Mouse (Mus musculus) G1E (cell line): ENCODE results near the gene Gnaq. TPM values are rescaled to one million over a fixed set of nuclear protein-coding genes. Genes with fewer than 3 reads are reported as not detected.

ENCODE experiments used
- ATAC-seq: 2 replicates; pipeline ENCODE4 v1.8.0; 2016; ENCODE audit warnings: mild to moderate bottlenecking; ENCODE audit not compliant: insufficient number of reproducible peaks, poor library complexity, low FRiP score, severe bottlenecking; ENCODE audit errors: extremely low read depth
- DNase-seq: peaks from one replicate; pipeline ENCODE4 v3.0.0; 2012; ENCODE audit warnings: low spot score
- H3K27me3 ChIP-seq: 2 replicates; pipeline ENCODE4 v1.6.1; 2012; ENCODE audit warnings: mild to moderate bottlenecking, low read length, inconsistent platforms; ENCODE audit not compliant: insufficient read depth
- H3K36me3 ChIP-seq: replicated peaks from 2 replicates; pipeline ENCODE3; 2012; ENCODE audit warnings: mild to moderate bottlenecking, inconsistent platforms
- H3K4me1 ChIP-seq: 2 replicates; pipeline ENCODE4 v1.6.1; 2012; ENCODE audit warnings: low read depth, low read length, inconsistent platforms, mixed read lengths; ENCODE audit not compliant: insufficient read depth
- H3K4me3 ChIP-seq: 2 replicates; pipeline ENCODE4 v1.5.1; 2012; ENCODE audit warnings: low read depth, mild to moderate bottlenecking, inconsistent platforms, low read length, moderate library complexity, mixed read lengths
- H3K9me3 ChIP-seq: replicated peaks from 2 replicates; pipeline ENCODE4 v1.6.1; 2012; ENCODE audit warnings: inconsistent platforms
- CTCF ChIP-seq: IDR thresholded peaks from 2 replicates; pipeline ENCODE4 v1.5.1; 2012; ENCODE audit warnings: low read depth, low read length, inconsistent platforms, mixed read lengths
- GATA1 ChIP-seq: IDR thresholded peaks from 2 replicates; pipeline ENCODE4 v1.6.1; 2012; ENCODE audit warnings: borderline replicate concordance, low read length, inconsistent platforms, mixed read lengths
- GATA2 ChIP-seq: IDR thresholded peaks from 2 replicates; pipeline ENCODE4 v1.6.1; 2012; ENCODE audit warnings: low read depth, low read length, inconsistent platforms, borderline replicate concordance
- POLR2AphosphoS5 ChIP-seq: IDR thresholded peaks from 2 replicates; pipeline ENCODE4 v1.6.1; 2012; ENCODE audit warnings: low read depth, low read length, inconsistent platforms; ENCODE audit not compliant: insufficient replicate concordance
- TAL1 ChIP-seq: conservative IDR thresholded peaks from 2 replicates; pipeline ENCODE4 v1.6.1; 2012; ENCODE audit warnings: low read depth, low read length, inconsistent platforms, mixed read lengths
- polyA plus RNA-seq: library from polyadenylated mRNA; stranded (reverse); fragments of >175 nt; gene quantifications from 2 replicates; pipeline ENCODE4 v1.2.3, GENCODE M21; 2012
- total RNA-seq, 2 experiments: library from RNA; stranded (forward) in 1 of 2; stranded (reverse) in 1 of 2; fragments of 200-1000 nt in 1 of 2; fragments of >200 nt in 1 of 2; fragmentation: Nextera tagmentation in 1 of 2; gene quantifications; 2 replicates each; pipeline ENCODE4 v1.2.3; 2014 to 2017

The Gnaq gene
- total and polyA plus RNA-seq, 3 experiments: 0.93 TPM; not detected in 2

- Histone ChIP-seq H3K36me3 (no peaks in the 10 kb centered on the region), H3K27me3 (no peaks in the 10 kb centered on the region), H3K4me3 (no peak overlapping the region), H3K4me1 (no peaks in the 10 kb centered on the region), H3K9me3 (no peaks in the 10 kb centered on the region)
- TF ChIP-seq CTCF (no peak), TAL1 (no peak), GATA2 (no peak), POLR2AphosphoS5 (no peak), GATA1 (no peak)
- no peak for DNase-seq
- no peak for ATAC-seq
Measured at GRCm38 (mm10) chr19:16337866-16338530, 205.4 kb downstream of the Gnaq start.

DNA sequence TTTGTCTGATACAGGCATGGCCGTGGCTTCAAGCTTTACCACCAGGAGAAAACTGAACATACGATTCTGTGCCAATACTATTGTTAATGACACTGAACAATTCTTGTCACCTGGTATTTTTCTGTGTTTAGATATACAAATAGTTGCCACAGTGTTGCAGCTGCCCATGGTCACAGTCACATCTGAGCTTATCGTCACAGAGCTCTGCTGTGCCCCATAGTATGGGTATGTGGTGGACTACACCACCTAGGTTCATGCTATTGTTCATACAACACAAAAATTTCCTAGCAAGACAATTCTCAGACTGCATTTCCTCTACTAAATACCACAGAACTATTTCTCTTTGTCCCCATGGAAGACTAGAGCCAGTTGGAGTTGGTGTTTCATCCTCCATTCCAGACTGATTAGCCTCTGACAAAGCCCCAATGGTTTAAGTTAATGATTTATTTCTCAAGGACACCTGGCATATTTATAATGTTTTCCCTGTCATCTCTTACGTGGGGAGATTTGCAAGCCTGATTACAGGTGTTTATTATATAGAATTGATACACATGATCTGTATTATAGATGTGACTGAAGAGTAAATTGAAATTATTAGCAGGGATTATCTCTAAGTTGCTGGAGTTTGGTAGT, 207.4 kb downstream of the Gnaq start:
- Histone ChIP-seq H3K27me3 (no peaks in the 10 kb centered on the region), H3K4me3 (no peak overlapping the region), H3K9me3 (no peaks in the 10 kb centered on the region), H3K36me3 (no peaks in the 10 kb centered on the region), H3K4me1 (no peaks in the 10 kb centered on the region)
- ATAC-seq (no peak), DNase-seq (no peak)
- TF ChIP-seq CTCF (no peak), GATA1 (no peak), POLR2AphosphoS5 (no peak)

DNA sequence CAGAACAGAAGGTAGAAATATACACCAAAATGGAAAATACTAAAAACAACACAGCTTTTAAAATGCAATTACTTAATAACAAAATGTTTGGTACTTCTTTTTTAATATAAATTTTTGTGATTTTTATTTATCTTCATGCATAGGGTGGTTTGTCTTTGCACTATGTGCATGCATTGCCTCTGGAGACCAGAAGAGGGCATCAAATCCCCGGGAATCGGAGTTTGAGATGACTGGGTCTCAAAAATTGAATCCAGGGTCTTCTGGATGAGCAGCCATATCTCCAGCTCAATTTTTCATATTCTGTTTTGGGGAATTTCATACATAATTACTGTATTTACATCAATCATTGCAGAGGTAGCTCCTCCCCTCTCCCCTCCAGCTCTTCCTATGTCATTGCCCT, 210.1 kb downstream of the Gnaq start:
- Histone ChIP-seq H3K4me3 (no peak overlapping the region), H3K27me3 (peaks cover 3% of the 10 kb centered on the region; the same call in 1 of the 2 replicates), H3K9me3 (no peaks in the 10 kb centered on the region), H3K36me3 (no peaks in the 10 kb centered on the region), H3K4me1 (no peaks in the 10 kb centered on the region)
- ATAC-seq: no peak
- DNase-seq: no peak
- TF ChIP-seq TAL1: no peak
- no peak for TF ChIP-seq GATA1
- TF ChIP-seq CTCF: no peak
- TF ChIP-seq POLR2AphosphoS5: no peak
- no peak for TF ChIP-seq GATA2

- TF ChIP-seq GATA1: no peak
- TF ChIP-seq GATA2: no peak
- no peak for TF ChIP-seq TAL1
- TF ChIP-seq CTCF: no peak
- TF ChIP-seq POLR2AphosphoS5: no peak
- Histone ChIP-seq H3K9me3 (no peaks in the 10 kb centered on the region), H3K4me3 (no peak overlapping the region), H3K27me3 (peaks cover 3% of the 10 kb centered on the region; the same call in 1 of the 2 replicates), H3K4me1 (no peaks in the 10 kb centered on the region), H3K36me3 (no peaks in the 10 kb centered on the region)
- ATAC-seq (no peak), DNase-seq (no peak)
Measured at GRCm38 (mm10) chr19:16345516-16345915, 212.9 kb downstream of the Gnaq start.

- no peak for TF ChIP-seq GATA1
- no peak for TF ChIP-seq POLR2AphosphoS5
- TF ChIP-seq CTCF: no peak
- TF ChIP-seq TAL1: no peak
- TF ChIP-seq GATA2: no peak
- Histone ChIP-seq H3K9me3 (no peaks in the 10 kb centered on the region), H3K4me3 (no peak overlapping the region), H3K27me3 (peaks cover 3% of the 10 kb centered on the region; the same call in 1 of the 2 replicates), H3K36me3 (no peaks in the 10 kb centered on the region), H3K4me1 (no peaks in the 10 kb centered on the region)
- DNase-seq (no peak), ATAC-seq (no peak)
Measured at GRCm38 (mm10) chr19:16347037-16347436, 214.4 kb downstream of the Gnaq start.

DNA sequence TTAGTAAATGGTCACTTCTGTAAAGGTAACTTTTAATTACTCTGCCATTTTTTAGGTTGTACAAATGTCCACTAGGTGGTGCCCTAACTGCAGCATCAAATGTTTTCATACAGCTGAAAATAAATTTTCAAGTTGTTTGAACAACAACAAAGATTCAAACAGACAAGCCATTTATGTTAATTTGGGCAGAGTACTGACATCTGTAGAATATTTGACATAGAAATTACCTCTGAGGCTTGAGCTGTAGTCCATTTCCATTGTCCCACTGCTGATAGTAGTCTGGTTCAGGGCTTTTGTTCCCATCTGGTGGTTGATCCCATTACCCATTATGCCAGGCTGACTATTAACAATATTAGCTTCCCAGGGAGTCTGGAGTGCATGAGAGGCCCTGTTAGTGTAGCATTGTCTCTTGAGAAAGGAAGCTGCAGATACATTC, 221.1 kb downstream of the Gnaq start:
- ATAC-seq: no peak
- no peak for DNase-seq
- H3K36me3 ChIP-seq: no peaks in the 10 kb centered on the region
- H3K9me3 ChIP-seq: no peaks in the 10 kb centered on the region
- no peaks in the 10 kb centered on the region for H3K4me1 ChIP-seq
- no peak overlapping the region for H3K4me3 ChIP-seq
- H3K27me3 ChIP-seq: 0 out of 2 replicates have a peak, but pooled peaks cover 4% of the 10 kb centered on the region
- no peak for TF ChIP-seq GATA2
- TF ChIP-seq POLR2AphosphoS5: no peak
- TF ChIP-seq GATA1: no peak
- TF ChIP-seq TAL1: no peak
- no peak for TF ChIP-seq CTCF
